Comparison of ENCODE assay signal across 10 mouse cellular contexts in the genomic region with DNA sequence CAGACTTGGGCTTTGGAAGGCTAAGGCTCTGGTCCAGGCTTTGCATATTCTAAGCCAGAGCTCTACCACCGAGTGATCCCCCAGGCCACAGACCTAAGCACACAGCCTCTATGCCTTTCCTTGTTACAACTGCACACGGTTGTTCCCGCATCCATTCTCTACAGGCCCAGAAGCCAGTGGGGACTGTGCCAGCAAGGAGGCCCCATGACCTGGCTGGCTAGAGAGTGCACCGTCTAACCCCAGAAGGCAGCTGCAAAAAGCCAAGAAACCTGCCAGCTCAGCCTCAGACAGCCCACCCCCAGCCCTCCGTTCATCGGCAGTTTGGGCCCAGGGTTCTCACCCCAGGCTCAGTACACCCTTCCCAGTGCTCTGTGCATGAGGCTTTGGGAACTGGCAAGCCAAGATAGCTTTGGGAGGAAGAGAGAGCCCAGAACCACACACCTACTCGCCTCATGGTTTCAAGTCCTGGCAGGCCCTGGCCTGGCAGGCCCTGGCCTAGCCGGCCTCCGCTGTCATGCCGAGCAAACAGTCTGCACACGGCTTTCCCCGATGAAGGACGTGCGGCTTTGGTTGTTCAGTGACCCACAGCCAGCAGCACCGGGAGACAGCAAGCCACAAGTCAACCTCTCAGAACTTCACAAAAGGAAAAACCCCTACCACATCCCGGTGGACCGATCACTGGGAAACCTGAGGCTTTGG. TPM values are rescaled to one million over a fixed set of nuclear protein-coding genes. Genes with fewer than 3 reads are reported as not detected.
DNase-seq lines count a peak whose midpoint lies in the region; ATAC-seq and TF ChIP-seq lines count a peak whose summit lies in the region.
"Had no signal": no experiment of that assay in that cellular context is flagged by ENCODE, and none has a peak within 500 bp of the region (broad histone marks: within the 10 kb centered on the region; RNA-seq: fewer than 3 reads in every experiment).

No protein-coding gene starts in this region.

- H3K9me3 ChIP-seq in lung, embryonic 14.5 days (ENCODE audit: low read depth, low read length) = no peaks in the 10 kb centered on the region
- H3K9me3 ChIP-seq in forebrain, embryonic 14.5 days (replicated peaks; ENCODE audit: control insufficient read depth, low read length) = no peaks in the 10 kb centered on the region
- H3K9me3 ChIP-seq in neural tube, embryonic 12.5 days = no peaks in the 10 kb centered on the region
- H3K9me3 ChIP-seq: heart, embryonic 15.5 days had no signal

- peak; percentile 14; the same call in 1 of the 2 replicates for ATAC-seq in lung, embryonic 14.5 days (ENCODE audit: insufficient read depth)
- no peak for ATAC-seq in forebrain, embryonic 14.5 days
- ATAC-seq in neural tube, embryonic 12.5 days (ENCODE audit: low FRiP score, low read depth) = 0 out of 2 replicates have a peak, but pooled peaks have one; percentile 7

- no peak overlapping the region for H3K27ac ChIP-seq in lung, embryonic 14.5 days (ENCODE audit: low read depth)
- H3K27ac ChIP-seq in forebrain, embryonic 14.5 days (ENCODE audit: low read depth, low read length) = peak overlapping the region; percentile 57; the same call in 1 of the 2 replicates
- no peak overlapping the region for H3K27ac ChIP-seq in neural tube, embryonic 12.5 days
- H3K27ac ChIP-seq in layer of hippocampus, adult 2 months = no peak overlapping the region
- H3K27ac ChIP-seq: heart, embryonic 15.5 days; liver, embryonic 14.5 days had no signal

- no peak overlapping the region; the same call in 1 of the 2 replicates for H3K9ac ChIP-seq in lung, embryonic 14.5 days
- peak overlapping the region; percentile 29; the same call in 1 of the 2 replicates for H3K9ac ChIP-seq in forebrain, embryonic 14.5 days (ENCODE audit: low read length)
- H3K9ac ChIP-seq in neural tube, embryonic 12.5 days = no peak overlapping the region
- H3K9ac ChIP-seq: heart, embryonic 15.5 days; liver, embryonic 14.5 days had no signal

- peaks cover 28% of the 10 kb centered on the region for H3K36me3 ChIP-seq in lung, embryonic 14.5 days (ENCODE audit: insufficient read depth)
- H3K36me3 ChIP-seq in forebrain, embryonic 14.5 days (ENCODE audit: control insufficient read depth, insufficient read depth, low read length) = peaks cover 28% of the 10 kb centered on the region
- peaks cover 21% of the 10 kb centered on the region for H3K36me3 ChIP-seq in neural tube, embryonic 12.5 days

- no peak overlapping the region for H3K4me2 ChIP-seq in lung, embryonic 14.5 days
- no peak overlapping the region for H3K4me2 ChIP-seq in forebrain, embryonic 14.5 days (ENCODE audit: low read length)
- no peak overlapping the region for H3K4me2 ChIP-seq in neural tube, embryonic 12.5 days (replicated peaks)
- H3K4me2 ChIP-seq: heart, embryonic 15.5 days had no signal

- H3K4me3 ChIP-seq in lung, embryonic 14.5 days (ENCODE audit: low read depth, low read length) = no peak overlapping the region
- H3K4me3 ChIP-seq in forebrain, embryonic 14.5 days (ENCODE audit: low read depth, low read length) = no peak overlapping the region
- H3K4me3 ChIP-seq in neural tube, embryonic 12.5 days = no peak overlapping the region
- H3K4me3 ChIP-seq in layer of hippocampus, adult 2 months = no peak overlapping the region
- H3K4me3 ChIP-seq: heart, embryonic 15.5 days had no signal

- H3K4me1 ChIP-seq in lung, embryonic 14.5 days (ENCODE audit: insufficient read depth) = no peaks in the 10 kb centered on the region; the same call in 1 of the 2 replicates
- H3K4me1 ChIP-seq in forebrain, embryonic 14.5 days (ENCODE audit: control insufficient read depth, insufficient read depth, low read length) = peaks cover 33% of the 10 kb centered on the region
- H3K4me1 ChIP-seq in neural tube, embryonic 12.5 days = peaks cover 34% of the 10 kb centered on the region

- peak; percentile 29 for DNase-seq in cerebellum, adult 11-12 months
- DNase-seq in cerebellum, postnatal 36 days = no peak
- no peak for DNase-seq in lung, embryonic 14.5 days
- DNase-seq in lung, postnatal 14 days = no peak
- no peak for DNase-seq in forebrain, embryonic 14.5 days (ENCODE audit: low spot score)
- no peak for DNase-seq in layer of hippocampus, adult 2 months (ENCODE audit: low spot score in 2 of 2)
- no peak for DNase-seq in layer of hippocampus, adult 8-10 months (ENCODE audit: low spot score in 2 of 2)

- no peak for TF ChIP-seq CTCF in lung, embryonic 14.5 days (IDR thresholded peaks at IDR 0.05; ENCODE audit: low read depth)
- no peak for TF ChIP-seq CTCF in layer of hippocampus, adult 2 months (conservative IDR thresholded peaks at IDR 0.05)

- H3K27me3 ChIP-seq in lung, embryonic 14.5 days (ENCODE audit: insufficient read depth, low read length) = peaks cover 14% of the 10 kb centered on the region
- no peaks in the 10 kb centered on the region for H3K27me3 ChIP-seq in forebrain, embryonic 14.5 days (replicated peaks; ENCODE audit: control insufficient read depth, insufficient read depth, low read length)
- peaks cover 36% of the 10 kb centered on the region for H3K27me3 ChIP-seq in neural tube, embryonic 12.5 days (replicated peaks)

- WGBS in lung, embryonic 14.5 days = 65% methylated on average over 17 of the region's 17 CpGs
- 57% methylated on average over 17 of the region's 17 CpGs for WGBS in forebrain, embryonic 14.5 days
- WGBS in neural tube, embryonic 12.5 days = 69% methylated on average over 17 of the region's 17 CpGs

RNA-seq across cellular contexts. Expression of a gene that starts 17.9 kb away (rescaled TPM):
- polyA plus RNA-seq in lung, embryonic 14.5 days (2014; fragmentation: Nextera tagmentation; extraction: Ambion mirVana) = 0.11 and 0.41 TPM in 2 replicates
- 14.8 and 15.3 TPM in 2 replicates for polyA plus RNA-seq in forebrain, embryonic 14.5 days (2014; fragmentation: Nextera tagmentation; extraction: Ambion mirVana)
- 25.2 and 25.8 TPM in 2 replicates for polyA plus RNA-seq in neural tube, embryonic 12.5 days (2016; fragmentation: Nextera tagmentation; extraction: Ambion mirVana)
- 10 to 100 TPM; 40.5 to 40.7 TPM for total RNA-seq in layer of hippocampus, adult 2 months (2021)
- total RNA-seq in layer of hippocampus, adult 8-10 months (2022) = 10 to 100 TPM; 39.6 to 42.8 (median 40.0) TPM

RNA-seq across cellular contexts. Expression of a gene that starts 18.9 kb away (rescaled TPM):
- 59.0 and 59.5 TPM in 2 replicates for polyA plus RNA-seq in lung, embryonic 14.5 days (2014; fragmentation: Nextera tagmentation; extraction: Ambion mirVana)
- polyA plus RNA-seq in forebrain, embryonic 14.5 days (2014; fragmentation: Nextera tagmentation; extraction: Ambion mirVana) = 34.5 and 42.0 TPM in 2 replicates
- 58.5 and 60.4 TPM in 2 replicates for polyA plus RNA-seq in neural tube, embryonic 12.5 days (2016; fragmentation: Nextera tagmentation; extraction: Ambion mirVana)
- total RNA-seq in layer of hippocampus, adult 2 months (2021) = 10 to 100 TPM; 16.6 to 18.6 TPM
- 10 to 100 TPM; 15.3 to 18.3 (median 16.4) TPM for total RNA-seq in layer of hippocampus, adult 8-10 months (2022)

RNA-seq across cellular contexts. Expression of a gene that starts 26.0 kb away (rescaled TPM):
- polyA plus RNA-seq in lung, embryonic 14.5 days (2014; fragmentation: Nextera tagmentation; extraction: Ambion mirVana) = 12.8 and 13.1 TPM in 2 replicates
- polyA plus RNA-seq in forebrain, embryonic 14.5 days (2014; fragmentation: Nextera tagmentation; extraction: Ambion mirVana) = 1.4 TPM in 2 replicates
- polyA plus RNA-seq in neural tube, embryonic 12.5 days (2016; fragmentation: Nextera tagmentation; extraction: Ambion mirVana) = 1.6 and 3.6 TPM in 2 replicates
- total RNA-seq in layer of hippocampus, adult 2 months (2021) = 1 to 10 TPM; 1.4 to 1.5 TPM
- 1 to 10 TPM; 1.6 to 2.9 (median 2.0) TPM for total RNA-seq in layer of hippocampus, adult 8-10 months (2022)

RNA-seq across cellular contexts. Expression of a gene that starts 40.1 kb away (rescaled TPM):
- 164 and 166 TPM in 2 replicates for polyA plus RNA-seq in lung, embryonic 14.5 days (2014; fragmentation: Nextera tagmentation; extraction: Ambion mirVana)
- 118 TPM in 2 replicates for polyA plus RNA-seq in forebrain, embryonic 14.5 days (2014; fragmentation: Nextera tagmentation; extraction: Ambion mirVana)
- polyA plus RNA-seq in neural tube, embryonic 12.5 days (2016; fragmentation: Nextera tagmentation; extraction: Ambion mirVana) = 157 and 162 TPM in 2 replicates
- total RNA-seq in layer of hippocampus, adult 2 months (2021) = 10 to 100 TPM; 35.1 to 35.7 TPM
- 10 to 100 TPM; 33.8 to 39.5 (median 36.0) TPM for total RNA-seq in layer of hippocampus, adult 8-10 months (2022)

Comparison
In these comparisons a context has a peak if more than half of its experiments do, and no peak if none do; other contexts are left out.
1. RNA of a gene that starts 17.9 kb away (polyA plus RNA-seq): 25.2 to 25.8 TPM in neural tube, embryonic 12.5 days and 14.8 to 15.3 TPM in forebrain, embryonic 14.5 days; 0.11 to 0.41 TPM in lung, embryonic 14.5 days; every median in the first group is over 10 times any median in the second.